Mouse (Mus musculus): ENCODE measurements around the gene 6430548M08Rik.

DNA sequence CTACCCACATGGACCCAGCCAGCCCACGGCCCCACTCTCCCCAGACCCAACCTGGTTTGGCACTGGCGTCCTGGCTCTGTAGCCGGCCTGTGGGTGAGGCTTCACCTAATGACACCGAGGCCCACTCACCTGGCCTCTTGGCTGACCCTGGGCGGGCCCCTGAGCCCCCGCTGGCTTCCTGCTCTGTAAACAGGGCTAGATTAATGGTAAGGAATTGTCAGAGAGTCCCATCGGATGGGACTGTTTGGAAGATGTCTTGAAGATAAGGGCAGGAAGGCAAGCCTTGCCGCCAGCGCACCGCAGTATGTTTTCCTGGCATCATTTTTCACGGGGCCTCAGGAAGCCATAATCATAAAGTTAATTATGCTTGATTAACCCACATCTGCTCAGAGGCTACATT, 94.2 kb downstream of the 6430548M08Rik start:
- TF ChIP-seq CTCF (IDR thresholded peaks at IDR 0.05) (no peak), EP300 (IDR thresholded peaks at IDR 0.05; ENCODE audit: insufficient read depth, low read depth, low read length) (no peak), POLR2A (IDR thresholded peaks at IDR 0.05; ENCODE audit: insufficient read depth, low read depth, low read length) (no peak)

Data from heart, adult 2 months (tissue).